Mouse (Mus musculus) embryonic fibroblast, embryonic 13.5 days (primary cell): ENCODE results near the gene Hint2. TPM values are rescaled to one million over a fixed set of nuclear protein-coding genes. Genes with fewer than 3 reads are reported as not detected.
A peak's percentile ranks its signal among the peaks of the same experiment; 100 is the strongest.

Experiments
- H3K27ac ChIP-seq: 2 replicates; pipeline ENCODE4 v1.5.1; 2012; ENCODE audit warnings: low read length, control low read depth, inconsistent platforms; ENCODE audit not compliant: insufficient read depth
- H3K4me1 ChIP-seq: 2 replicates; pipeline ENCODE4 v1.6.1; 2011; ENCODE audit warnings: low read length; ENCODE audit not compliant: control insufficient read depth, insufficient read depth
- H3K4me3 ChIP-seq: 2 replicates; pipeline ENCODE4 v1.5.1; 2011; ENCODE audit warnings: mild to moderate bottlenecking, control low read depth, low read length; ENCODE audit not compliant: insufficient read depth
- CTCF ChIP-seq: IDR thresholded peaks from 2 replicates; pipeline ENCODE4 v1.5.1; 2011; ENCODE audit warnings: mild to moderate bottlenecking, control low read depth, low read length, moderate library complexity, borderline replicate concordance; ENCODE audit not compliant: insufficient read depth
- POLR2A ChIP-seq: IDR thresholded peaks from 2 replicates; pipeline ENCODE4 v1.6.1; 2011; ENCODE audit warnings: low read depth, mild to moderate bottlenecking, control low read depth, low read length, moderate library complexity
- polyA plus RNA-seq: library from polyadenylated mRNA; stranded (reverse); fragments of >200 nt; gene quantifications from 2 replicates; pipeline ENCODE4 v1.2.4, GENCODE M21; 2011; ENCODE audit warnings: low read depth; ENCODE audit not compliant: missing spikeins, insufficient read length

Hint2 gene
- polyA plus RNA-seq, 1 experiment, result 27.9 TPM

DNA sequence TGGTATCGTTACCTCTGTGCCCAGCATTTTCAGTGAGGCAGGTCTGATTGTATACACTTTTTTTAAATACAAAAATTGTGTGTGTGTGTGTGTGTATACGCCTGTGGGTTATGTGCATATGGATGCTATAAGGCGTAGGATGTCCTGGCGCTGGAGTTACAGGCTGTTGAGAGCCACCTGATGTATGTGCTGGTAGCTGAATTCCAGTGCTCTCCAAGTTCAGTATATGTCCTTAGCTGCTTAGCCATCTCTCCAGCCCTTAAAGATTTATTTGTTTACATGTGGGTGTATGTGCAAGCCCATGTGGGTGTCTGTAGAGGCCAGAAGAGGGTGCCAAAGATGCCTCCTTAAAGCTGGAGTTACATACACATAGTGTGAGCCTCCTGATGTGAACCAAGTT, 880 bp upstream of the Hint2 start:
- no peak for TF ChIP-seq CTCF
- no peak for TF ChIP-seq POLR2A
- H3K27ac ChIP-seq, result no peak overlapping the region
- no peaks in the 10 kb centered on the region for H3K4me1 ChIP-seq
- peak overlapping the region; percentile 11; the same call in 1 of the 2 replicates for H3K4me3 ChIP-seq

DNA sequence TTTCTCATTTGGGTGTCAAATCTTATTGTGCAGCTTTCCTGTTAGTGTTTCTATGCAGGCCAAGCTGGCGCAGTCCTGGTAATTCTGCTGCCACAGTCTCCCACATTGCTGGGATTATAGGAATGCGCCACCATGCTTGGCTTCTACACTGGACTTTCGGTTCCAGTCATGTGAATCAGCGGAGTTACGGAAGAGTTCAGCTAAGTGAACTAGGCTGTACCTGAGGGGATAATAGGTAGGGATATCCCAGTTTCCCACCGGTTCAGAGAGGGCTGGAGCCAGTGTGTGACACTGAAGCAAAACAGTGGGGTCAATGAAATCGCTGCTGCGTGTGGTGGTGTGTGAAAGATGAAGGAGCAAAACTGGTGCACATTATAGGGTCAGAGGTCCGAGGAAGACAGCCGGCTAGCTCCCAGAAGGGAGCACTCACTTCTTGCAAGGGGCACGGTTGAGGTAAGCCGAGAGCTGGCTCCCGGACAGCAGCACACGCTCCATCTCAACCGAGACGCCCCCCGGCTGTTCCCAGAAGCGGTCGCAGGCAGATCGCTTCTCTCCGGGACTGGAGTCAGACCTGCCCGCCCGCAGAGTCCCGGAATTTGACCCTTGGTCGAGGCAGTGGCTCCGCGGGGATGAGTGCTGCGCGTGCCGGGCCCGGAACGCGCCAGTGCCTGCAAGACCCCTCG, 469 bp downstream of the Hint2 start:
- Histone ChIP-seq H3K27ac (no peak overlapping the region), H3K4me3 (peak overlapping the region; percentile 71), H3K4me1 (no peaks in the 10 kb centered on the region)
- no peak for TF ChIP-seq POLR2A
- TF ChIP-seq CTCF, result no peak

DNA sequence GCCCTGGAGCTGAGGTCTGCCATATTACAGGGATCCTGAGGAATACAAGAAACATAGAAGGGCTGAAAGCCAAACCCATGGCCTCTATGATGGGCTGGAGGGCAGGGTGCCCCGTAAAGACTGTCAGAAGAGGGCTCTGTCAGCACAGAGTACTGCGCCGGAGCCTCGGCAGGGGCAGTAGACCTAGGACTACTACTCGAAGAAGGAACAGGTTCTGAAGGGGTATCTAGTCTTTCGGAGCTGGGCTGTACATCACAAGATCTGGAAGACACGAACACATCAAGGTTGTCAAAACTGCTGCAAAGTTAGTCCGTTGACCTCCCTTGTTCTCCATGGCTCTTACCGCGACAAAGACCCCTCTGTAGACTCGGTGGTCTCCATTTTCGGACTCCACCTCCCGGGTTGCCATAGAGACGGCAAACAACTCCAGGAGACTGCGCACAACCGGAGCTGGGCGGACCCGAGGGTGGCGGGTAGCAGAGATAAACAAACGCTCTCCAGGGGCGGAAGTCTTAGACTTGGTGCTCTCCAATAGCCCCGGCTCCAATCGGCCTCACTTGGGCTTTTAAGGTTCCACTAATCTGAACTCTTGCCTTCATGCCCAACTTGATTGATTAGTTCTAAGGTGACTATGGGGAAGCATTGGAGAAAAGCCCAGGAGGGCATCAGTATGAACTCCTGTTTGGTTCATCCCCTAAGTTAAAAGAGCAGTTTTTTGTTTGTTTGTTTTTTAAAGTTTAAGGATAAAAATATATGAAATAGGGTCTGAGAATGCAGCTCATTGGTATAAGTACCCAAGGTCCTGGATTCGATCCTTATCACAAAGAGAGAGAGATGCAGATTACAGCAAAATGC, 2.9 kb downstream of the Hint2 start, which contains the start of gene Spag8:
Spag8 (minus strand) TSS at position 434 of the 855 bp plus-strand sequence.
- H3K4me1 ChIP-seq, result no peaks in the 10 kb centered on the region
- no peak within 1 kb of the TSS for H3K4me3 ChIP-seq
- no peak within 1 kb of the TSS for H3K27ac ChIP-seq
- TF ChIP-seq POLR2A (0 out of 2 replicates have a peak, but pooled peaks have one; percentile 12), CTCF (no peak)

DNA sequence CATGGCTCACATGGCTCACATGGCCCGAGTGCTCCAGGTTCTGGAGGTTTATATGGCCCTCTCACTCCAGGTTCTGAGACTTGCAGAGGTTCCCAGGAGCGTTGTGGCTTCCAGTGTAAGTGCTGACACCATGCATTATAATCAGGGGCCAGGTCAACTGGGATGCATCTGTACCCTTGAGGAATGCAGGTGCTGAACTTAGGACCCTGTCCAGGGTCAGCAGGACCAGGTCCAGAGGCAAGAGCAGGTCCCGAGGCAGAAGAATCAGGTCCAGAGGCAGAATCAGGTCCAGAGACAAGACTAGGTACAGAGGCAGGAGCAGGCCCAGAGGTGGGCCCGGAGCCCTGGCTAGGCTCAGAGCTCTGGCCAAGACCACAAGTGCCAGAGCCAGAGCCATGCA, 3.5 kb downstream of the Hint2 start:
- H3K27ac ChIP-seq, result no peak overlapping the region
- H3K4me1 ChIP-seq, result no peaks in the 10 kb centered on the region
- no peak for TF ChIP-seq CTCF
- TF ChIP-seq POLR2A, result no peak
- no peak overlapping the region for H3K4me3 ChIP-seq

DNA sequence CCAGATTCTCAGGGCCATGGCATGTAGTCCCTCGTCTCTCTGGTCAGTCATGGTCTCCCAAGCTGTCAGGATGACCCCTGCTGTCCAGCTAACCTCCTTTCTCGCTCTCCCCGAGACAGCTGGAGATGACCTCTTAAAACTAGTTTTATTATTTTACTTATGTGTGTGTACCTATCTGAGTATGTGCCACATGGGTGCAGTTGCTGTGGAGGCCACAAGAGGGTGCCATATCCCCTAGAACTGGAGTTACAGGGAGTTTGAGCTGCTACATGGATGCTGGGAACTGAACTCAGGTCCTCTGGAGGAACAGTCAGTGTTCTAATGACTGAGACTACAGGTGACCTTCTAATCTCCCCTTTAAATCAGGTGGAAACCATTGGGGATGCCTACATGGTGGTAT, 6.5 kb downstream of the Hint2 start:
- Histone ChIP-seq H3K4me1 (no peaks in the 10 kb centered on the region), H3K27ac (no peak overlapping the region)
- TF ChIP-seq POLR2A (no peak), CTCF (no peak)

DNA sequence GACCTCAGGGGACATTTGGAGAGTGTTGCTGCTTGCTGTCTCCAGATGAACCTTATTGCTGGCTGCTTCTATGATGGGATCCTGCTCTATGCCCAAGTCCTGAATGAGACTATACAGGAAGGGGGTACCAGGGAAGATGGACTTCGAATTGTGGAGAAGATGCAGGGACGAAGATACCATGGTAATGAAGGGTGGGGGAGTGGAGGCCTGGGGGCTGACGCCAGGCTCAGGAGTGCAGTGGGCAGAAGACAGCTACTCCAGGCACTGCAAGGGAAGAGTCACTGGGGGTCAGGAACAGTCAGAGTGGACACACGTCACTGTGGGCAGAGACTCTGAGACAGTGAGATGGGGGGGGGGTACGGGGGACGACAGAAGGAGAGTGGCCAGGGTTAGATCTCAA, 15.8 kb downstream of the Hint2 start:
- TF ChIP-seq POLR2A (no peak), CTCF (no peak)

More for the DNA sequence above, 6.5 kb downstream of the Hint2 start:
- H3K4me3 ChIP-seq, result no peak overlapping the region

DNA sequence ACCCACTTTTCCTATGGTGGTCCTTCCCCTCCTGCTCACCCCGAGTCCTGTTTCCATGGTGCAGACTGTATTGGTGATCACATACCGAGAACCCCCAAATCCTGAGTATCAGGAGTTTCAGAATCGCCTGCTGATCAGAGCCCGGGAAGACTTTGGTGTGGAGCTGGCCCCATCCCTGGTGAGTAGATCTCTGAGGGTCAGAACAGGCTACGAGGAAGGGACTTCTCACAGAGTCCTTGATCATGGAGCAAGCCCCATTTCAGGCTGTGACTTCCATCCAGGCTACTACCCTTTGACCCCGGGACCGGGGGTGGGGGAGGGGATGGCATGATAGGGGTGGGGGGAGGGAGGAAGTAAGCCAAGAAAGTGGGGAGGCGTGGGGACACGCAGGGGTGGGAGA, 16.2 kb downstream of the Hint2 start:
- Histone ChIP-seq H3K27ac (no peak overlapping the region), H3K4me3 (no peak overlapping the region), H3K4me1 (peaks cover 5% of the 10 kb centered on the region; the same call in 1 of the 2 replicates)
- TF ChIP-seq POLR2A (no peak), CTCF (no peak)

More for the DNA sequence above, 15.8 kb downstream of the Hint2 start:
- no peak overlapping the region for H3K27ac ChIP-seq
- peaks cover 5% of the 10 kb centered on the region; the same call in 1 of the 2 replicates for H3K4me1 ChIP-seq
- H3K4me3 ChIP-seq, result no peak overlapping the region

DNA sequence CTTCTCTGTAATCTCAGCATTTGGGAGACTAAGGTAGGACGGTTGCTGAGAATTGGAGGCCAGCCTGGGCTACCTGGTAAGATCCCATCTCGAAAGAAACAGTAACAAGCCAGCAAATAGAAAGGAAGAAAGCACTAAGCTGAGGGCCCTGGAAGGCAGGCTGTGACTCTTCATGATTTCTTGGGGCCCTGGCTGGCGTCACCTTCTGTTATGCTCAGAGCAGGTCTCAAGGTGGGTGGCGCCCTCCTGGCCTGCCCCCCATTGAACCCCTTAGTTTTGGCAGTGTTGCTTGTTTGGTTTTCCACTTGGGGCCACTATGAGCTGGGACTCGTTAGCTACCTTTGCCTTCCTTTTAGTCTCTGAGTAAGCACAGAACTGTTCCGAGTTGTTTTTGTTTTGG, 19.5 kb downstream of the Hint2 start:
- H3K4me1 ChIP-seq, result peaks cover 12% of the 10 kb centered on the region
- no peak overlapping the region for H3K27ac ChIP-seq

DNA sequence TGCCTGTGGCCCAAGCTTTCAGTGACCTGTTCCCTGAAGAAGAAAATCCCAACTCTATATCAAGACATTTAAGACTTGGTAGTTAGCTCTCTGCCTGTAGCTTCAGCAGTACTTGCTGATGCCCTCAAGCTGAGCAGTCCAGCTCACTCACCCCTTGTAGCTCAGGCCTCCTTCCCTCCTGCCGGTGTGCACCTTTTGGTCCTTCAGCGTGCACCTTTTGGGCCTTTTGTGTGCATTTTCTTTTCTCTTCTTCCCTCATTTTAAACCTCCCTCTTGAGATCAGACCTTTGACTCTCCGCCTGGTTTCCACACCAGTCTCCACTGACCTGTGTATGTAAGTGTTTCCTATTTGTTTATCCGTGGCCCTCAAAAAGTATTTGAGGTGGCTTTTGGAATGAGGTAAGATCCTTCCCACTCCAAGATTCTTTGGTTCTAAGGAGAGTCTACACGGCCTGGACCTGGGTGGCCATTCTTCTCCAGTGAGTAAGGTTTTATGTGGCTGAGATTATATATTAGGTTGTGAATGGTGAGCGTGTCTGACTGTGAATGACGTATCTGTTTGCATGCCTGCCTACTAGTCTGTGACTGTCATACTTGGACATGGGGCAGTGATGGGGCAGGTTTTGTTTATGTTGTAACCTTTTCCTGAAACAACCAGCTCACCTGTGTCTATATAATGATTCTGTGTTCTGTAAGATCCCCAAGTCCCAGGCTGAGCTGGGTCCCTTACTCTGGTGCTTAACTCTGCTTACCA, 21.5 kb downstream of the Hint2 start:
- peaks cover 12% of the 10 kb centered on the region for H3K4me1 ChIP-seq
- no peak overlapping the region for H3K4me3 ChIP-seq
- TF ChIP-seq POLR2A (no peak), CTCF (no peak)
- H3K27ac ChIP-seq, result no peak overlapping the region

More for the DNA sequence above, 19.5 kb downstream of the Hint2 start:
- H3K4me3 ChIP-seq, result no peak overlapping the region
- TF ChIP-seq POLR2A (no peak), CTCF (no peak)
